Mouse (Mus musculus) megakaryocyte, embryonic 14.5 days (primary cell): ENCODE data around the gene Hsd17b3.

Experiments
- FLI1 ChIP-seq: IDR thresholded peaks from 2 replicates; pipeline ENCODE4 v1.6.1; 2012; ENCODE audit warnings: low read length, inconsistent platforms, mixed read lengths
- GATA1 ChIP-seq: IDR thresholded peaks from 3 replicates; pipeline ENCODE4 v1.6.1; 2012; ENCODE audit warnings: mixed read lengths, low read length, inconsistent platforms, borderline replicate concordance

- TF ChIP-seq GATA1 = no peak
- no peak for TF ChIP-seq FLI1
Observed at GRCm38 (mm10) chr13:64018586-64019141, 70.4 kb downstream of the Hsd17b3 start.
